Mouse (Mus musculus) heart, postnatal 14 days (tissue): ENCODE results near the gene Rnh1. TPM values are rescaled to one million over a fixed set of nuclear protein-coding genes. Genes with fewer than 3 reads are reported as not detected.

Source experiments
- DNase-seq, 2 experiments: peaks; one replicate each; pipeline ENCODE4 v3.0.0; 2021 to 2022
- intact Hi-C: fragments of 180-260 bp; cut with DNase I; formaldehyde crosslinking; loops from one replicate; pipeline ENCODE4 v1.15.1; 2025
- total RNA-seq, 2 experiments: library from RNA; stranded (reverse); gene quantifications; 2 replicates each; pipeline ENCODE4 v1.2.3; 2021

Gene Rnh1
- total RNA-seq, 2 experiments from 2014 or later, result 60.8 to 70.2 TPM

GRCm38 (mm10) chr7:141209526-141209925, 36.9 kb upstream of the Rnh1 start:
- intact Hi-C loops, result no loop called here
- DNase-seq, result no peak

DNA sequence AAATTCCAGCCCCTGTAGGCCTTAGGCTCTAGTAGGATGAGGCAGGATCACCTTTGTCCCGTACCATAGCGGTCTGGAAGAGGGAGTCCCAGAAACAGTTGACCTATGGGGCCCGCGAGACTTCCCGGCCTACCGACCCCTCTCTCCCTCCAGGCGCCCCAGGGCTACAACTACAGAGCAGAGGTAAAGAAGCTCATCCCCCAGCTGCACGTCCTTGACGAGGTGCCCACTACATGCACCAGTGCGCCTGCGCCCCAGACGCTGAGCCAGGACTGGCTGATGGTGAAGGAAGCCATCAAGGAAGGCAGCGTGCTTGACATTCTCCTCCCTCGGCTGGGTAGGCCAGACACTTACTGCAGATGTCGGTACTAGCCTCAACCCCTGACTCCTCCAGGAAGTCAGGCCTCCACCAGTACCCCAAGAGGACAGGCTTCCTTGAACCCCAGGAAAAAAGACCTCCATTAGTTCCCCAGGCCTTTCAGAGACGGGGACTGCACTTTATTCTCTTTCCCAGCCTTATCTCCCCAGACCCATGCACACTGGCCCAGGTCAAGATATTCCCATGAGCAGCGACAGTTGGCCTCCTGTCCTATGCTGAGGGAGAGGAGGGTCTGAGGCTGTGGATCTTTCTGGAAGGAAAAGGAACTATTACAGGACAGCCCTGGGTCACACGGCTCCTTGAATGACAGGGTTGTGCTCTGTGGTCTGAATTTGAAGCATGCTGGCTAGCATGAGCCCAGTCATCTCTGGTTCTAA, 33.7 kb upstream of the Rnh1 start:
- intact Hi-C loops, result no loop called here
- DNase-seq, result no peak

DNA sequence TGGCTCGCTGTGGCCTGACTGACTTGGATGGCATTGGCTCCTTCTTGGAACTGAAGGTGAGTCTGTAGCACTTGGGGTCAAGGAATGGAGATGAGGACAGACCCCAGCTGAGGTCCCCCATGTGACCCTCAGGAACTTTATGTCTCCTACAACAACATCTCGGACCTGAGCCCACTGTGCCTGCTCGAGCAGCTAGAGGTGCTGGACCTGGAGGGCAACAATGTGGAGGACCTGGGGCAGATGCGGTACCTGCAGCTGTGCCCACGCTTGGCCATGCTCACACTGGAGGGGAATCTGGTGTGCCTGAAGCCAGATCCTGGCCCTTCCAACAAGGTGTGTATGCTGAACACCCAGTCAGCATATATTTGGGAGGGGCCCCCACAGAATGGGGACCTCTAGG, 32.8 kb upstream of the Rnh1 start:
- intact Hi-C loops, result no loop called here
- no peak for DNase-seq

- no peak for DNase-seq
Observed at GRCm38 (mm10) chr7:141204546-141204945, 31.9 kb upstream of the Rnh1 start.

DNA sequence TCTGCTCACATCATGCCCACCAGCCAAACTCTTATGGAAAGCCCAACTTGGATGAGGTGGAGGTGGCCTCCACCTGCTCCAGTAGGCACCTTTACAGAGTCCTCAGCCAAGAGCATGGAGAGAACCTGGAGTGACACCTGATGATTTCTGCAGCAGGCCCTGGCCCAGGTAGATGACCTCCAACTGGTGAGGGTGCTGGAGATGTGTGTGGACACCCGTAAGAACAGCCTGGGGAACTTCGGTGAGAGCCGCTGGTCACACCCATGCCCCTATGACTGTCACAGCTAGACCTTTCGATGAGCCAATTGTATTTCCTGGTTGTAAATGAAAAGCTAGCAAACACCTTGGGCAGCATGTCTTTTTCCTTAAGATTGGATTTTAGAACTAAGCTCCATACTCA, 25.5 kb upstream of the Rnh1 start:
- intact Hi-C loops, result no loop called here
- no peak for DNase-seq

More at GRCm38 (mm10) chr7:141204546-141204945, 31.9 kb upstream of the Rnh1 start:
- intact Hi-C loops, result no loop called here

- DNase-seq, result no peak
- intact Hi-C loops, result no loop called here
Observed at GRCm38 (mm10) chr7:141196619-141197282, 24.1 kb upstream of the Rnh1 start.

DNA sequence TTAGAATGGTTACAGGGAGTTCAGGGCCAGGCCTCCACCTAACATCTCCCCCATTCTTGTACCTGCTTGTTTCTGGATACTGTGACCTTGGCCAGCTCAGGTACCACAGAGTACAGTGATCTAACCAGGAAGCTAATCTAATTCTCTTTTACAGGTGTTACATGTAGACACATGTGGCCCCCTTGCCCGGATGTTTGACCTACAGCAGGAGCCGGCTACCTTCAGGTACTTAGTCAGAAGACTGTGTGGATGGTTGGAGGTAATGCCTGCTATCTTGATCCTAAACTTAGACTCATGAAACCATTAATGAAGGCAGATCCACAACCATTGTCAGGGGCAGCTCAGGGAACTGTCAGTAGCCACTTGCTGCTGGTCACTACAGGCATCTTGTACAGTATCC, 23.1 kb upstream of the Rnh1 start:
- intact Hi-C loops, result no loop called here
- no peak for DNase-seq

- intact Hi-C loops, result no loop called here
- DNase-seq, result peak; percentile 84 to 91
Observed at GRCm38 (mm10) chr7:141194830-141195229, 22.2 kb upstream of the Rnh1 start.

DNA sequence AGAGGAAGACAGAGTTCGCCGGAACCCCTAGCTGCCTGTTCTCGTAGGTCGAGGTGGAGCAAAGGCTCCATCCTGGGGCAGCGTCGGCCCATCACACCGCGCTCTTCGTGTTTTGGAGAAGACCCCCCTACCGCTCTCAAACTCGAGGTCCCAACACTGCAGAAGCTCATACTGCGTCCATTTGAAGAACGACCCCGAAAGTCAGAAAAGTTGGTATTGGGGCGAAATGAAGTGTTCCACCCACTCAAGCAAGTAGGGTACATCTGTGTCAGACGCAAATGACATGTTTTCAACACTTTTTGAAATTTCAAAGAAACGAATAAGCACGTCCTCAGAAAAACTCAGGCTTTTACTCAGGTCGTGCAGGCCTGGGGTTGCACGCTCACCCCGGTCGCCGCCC, 21.8 kb upstream of the Rnh1 start:
- intact Hi-C loops, result no loop called here

DNA sequence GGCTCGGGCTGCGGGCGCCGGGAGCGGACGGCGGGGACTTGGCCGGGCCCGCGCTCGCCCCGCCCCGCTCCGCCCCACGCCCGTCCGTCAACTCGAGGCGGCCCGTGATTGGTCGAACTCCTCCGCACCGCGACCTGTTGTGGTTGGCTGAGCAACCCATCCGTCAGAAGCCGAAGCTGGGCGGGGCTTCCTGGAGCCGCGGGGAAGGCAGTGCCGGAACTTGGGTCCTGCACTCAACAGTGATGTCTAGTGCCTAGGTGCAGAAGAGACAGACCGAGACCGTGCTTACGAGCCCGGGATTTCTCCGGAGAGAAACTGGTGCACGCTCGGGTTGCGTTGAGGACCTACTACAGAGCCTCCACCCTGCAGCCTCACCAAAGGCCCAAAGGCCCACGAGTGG, 21.3 kb upstream of the Rnh1 start, which contains the start of the genes Hras and Lrrc56:
TSS of gene Hras (minus strand) at position 58 of the 400 bp plus-strand sequence.
TSS of gene Lrrc56 (plus strand) at position 210 of the 400 bp plus-strand sequence.
- DNase-seq, result peak; percentile 98 to 99
- intact Hi-C loops, result no loop called here

More for the DNA sequence above, 21.8 kb upstream of the Rnh1 start:
- no peak for DNase-seq

- DNase-seq, result peak in 1 of 2 experiments; percentile 62
- intact Hi-C loops, result no loop called here
Observed at GRCm38 (mm10) chr7:141193348-141193856, 20.7 kb upstream of the Rnh1 start.

GRCm38 (mm10) chr7:141192776-141193347, 20.2 kb upstream of the Rnh1 start:
- intact Hi-C loops, result no loop called here

DNA sequence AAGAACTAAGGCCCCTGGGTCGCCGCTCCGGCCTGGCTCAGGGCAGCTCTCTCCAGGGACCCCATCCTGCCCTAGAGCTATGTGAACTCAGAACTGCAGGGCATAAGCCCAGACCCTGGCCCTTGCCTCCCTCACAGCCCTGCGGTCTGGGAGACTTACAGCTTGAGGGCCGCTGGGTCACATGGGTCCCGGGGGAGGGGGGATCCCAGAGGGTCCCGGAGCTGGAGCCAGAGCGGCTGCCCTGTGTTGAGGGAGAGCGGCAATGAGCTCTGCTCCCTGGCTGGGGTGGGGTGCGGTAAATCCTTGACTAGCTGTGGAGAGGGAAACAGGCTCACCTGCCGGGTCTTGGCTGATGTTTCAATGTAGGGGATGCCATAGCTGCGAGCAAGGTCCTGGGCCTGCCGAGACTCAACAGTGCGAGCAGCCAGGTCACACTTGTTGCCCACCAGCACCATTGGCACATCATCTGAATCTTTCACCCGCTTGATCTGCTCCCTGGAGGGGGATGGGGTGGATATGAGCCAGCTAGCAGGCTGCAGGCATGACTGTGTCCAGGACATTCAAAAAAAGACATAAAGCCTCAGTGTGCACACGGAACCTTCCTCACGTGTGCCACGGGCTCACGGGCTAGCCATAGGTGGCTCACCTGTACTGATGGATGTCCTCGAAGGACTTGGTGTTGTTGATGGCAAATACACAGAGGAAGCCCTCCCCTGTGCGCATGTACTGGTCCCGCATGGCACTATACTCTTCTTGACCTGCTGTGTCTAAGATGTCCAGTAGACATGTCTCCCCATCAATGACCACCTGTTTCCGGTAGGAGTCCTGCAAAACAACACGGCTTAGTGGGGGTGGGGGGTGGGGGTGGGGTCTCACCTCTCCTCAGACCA, 19.4 kb upstream of the Rnh1 start:
- no peak for DNase-seq
- intact Hi-C loops, result no loop called here

More at GRCm38 (mm10) chr7:141192776-141193347, 20.2 kb upstream of the Rnh1 start:
- DNase-seq, result no peak

DNA sequence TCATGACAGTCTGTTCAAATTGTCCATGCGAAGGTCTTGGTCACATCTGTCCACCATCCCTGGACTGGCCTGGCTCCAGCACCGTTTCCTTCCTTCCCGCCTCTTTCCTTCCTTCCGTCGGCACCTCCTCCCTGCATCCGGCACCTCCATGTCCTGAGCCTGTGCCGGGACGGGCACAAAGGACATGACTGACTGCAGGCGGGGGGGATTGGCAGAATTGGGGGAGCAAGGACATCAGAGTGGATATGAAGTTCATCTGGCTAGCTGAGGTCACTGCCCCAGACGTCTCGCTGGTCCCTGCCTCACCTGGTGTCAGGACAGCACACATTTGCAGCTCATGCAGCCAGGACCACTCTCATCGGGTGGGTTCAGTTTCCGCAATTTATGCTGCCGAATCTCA, 18.4 kb upstream of the Rnh1 start:
- peak; percentile 27 to 34 for DNase-seq
- intact Hi-C loops, result no loop called here

DNA sequence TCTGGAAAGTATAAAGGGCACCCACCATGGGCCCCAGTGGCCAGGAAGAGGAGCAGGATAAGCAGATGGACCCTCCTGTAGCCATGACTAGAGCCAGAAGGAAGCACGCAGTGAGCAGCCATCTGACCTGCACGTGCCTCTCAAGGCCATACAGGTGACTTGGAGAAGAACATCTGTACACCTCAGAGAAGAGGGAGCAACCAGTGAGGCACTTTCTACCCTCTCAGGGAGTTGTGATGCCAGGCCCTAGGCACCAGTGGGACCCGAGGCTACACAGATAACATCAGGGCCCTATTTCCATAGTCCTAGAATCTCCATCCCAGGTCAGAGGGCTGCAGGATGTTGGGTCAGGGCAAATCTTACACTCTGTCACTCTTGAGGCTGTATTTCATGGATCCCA, 17.6 kb upstream of the Rnh1 start:
- intact Hi-C loops, result no loop called here
- no peak for DNase-seq

GRCm38 (mm10) chr7:141188733-141189132, 16.1 kb upstream of the Rnh1 start:
- intact Hi-C loops, result no loop called here
- no peak for DNase-seq

DNA sequence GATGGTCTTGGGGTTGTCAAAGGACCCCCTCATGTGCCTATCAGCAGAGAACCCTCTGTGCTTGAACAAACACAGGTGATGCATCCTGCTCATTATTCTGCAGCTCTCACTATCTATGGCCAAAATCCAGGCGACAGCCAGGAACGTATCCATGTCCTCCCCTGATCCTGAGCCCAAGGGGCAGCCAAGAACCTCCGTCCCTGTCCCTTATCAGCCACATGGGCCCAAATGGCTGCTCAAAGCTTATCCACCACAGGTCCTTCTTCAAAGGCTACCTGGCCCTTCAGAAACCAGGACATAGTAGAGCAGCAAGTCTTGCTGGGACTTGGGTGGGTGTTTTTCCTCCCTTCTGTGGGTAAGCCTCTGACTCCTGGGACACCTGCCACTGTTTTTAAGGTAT, 15.5 kb upstream of the Rnh1 start:
- no peak for DNase-seq
- intact Hi-C loops, result no loop called here

- peak; percentile 87 to 93 for DNase-seq
- intact Hi-C loops, result loop anchor here (1.0 to 5.0 kb wide), 4 partner anchors 84 to 269 kb away; no protein-coding TSS in a partner anchor
Observed at GRCm38 (mm10) chr7:141176173-141176572, 3.5 kb upstream of the Rnh1 start.

DNA sequence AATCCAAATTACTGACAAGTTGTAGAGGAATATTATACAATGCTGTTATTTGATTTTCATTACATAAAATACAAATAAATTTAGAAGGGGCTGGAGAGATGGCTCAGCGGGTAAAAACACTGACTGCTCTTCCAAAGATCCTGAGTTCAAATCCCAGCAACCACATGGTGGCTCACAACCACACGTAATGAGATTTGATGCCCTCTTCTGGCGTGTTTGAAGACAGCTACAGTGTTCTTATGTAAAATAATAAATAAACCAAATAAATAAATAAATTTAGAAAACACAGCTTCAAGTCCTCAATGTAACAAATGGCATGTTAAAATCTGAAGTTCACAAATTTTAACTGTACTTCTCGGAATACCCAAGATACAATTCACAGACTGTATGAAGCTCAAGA, 2.4 kb upstream of the Rnh1 start:
- no peak for DNase-seq
- intact Hi-C loops, result loop anchor here (5.0 kb wide), 2 partner anchors 103 to 268 kb away; no protein-coding TSS in a partner anchor

DNA sequence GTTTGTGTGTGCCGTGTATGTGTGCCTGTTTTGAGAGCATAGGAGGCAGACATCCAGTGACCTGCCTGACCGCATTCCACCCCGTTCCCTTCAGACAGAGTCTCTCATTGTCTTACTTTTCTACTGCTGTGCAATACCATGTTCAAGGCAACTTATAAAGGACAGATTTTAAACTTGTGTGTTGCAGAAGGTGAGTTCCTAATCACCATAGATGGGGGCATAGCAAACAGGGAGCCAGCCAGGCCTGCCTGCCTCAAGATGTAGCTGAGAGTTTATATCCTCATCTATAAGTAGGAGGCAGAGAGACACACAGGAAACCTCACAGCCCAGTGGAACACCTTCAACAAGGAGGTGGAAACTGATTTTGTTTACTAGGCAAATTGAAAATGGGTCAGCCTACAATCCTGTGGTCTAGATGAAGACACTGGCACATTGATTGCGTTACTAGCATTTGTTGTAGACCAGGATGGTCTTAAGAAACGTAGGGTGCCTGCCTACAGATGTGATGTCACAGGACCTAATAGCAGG, 730 bp upstream of the Rnh1 start:
- intact Hi-C loops, result loop anchor here (5.0 kb wide), 3 partner anchors 51 to 316 kb away; partner anchors contain the start of genes Bet1l, Gm45785, Ptdss2 and Ric8a
- DNase-seq, result no peak
